Mouse (Mus musculus): ENCODE measurements around the gene Vac14.
"Not testable (repeated sequence)": the region's sequence is repeated elsewhere in the genome, so short reads cannot be mapped to it uniquely, and the experiment has no call there.

Vac14 gene

DNA sequence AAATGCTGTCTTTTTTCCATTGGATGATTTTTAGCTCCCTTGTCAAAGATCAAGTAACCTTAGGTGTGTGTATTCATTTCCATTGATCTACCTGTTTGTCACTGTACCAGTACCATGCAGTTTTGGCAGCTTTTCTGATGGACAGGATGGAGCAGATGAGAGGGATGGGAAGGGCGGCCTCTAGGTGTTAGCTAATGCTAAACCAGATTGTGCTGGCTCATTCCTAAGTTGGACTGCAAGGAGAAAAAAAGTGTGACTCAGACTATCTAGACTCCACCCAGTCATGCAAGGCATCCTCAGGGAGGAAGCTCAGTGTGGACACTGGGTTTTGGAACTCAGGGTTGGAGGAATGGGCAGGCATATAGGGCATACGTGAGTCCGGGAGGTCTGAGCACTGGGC is 30.2 kb downstream of the Vac14 start:
- DNase-seq (ENCODE audit: low spot score) = no peak

DNA sequence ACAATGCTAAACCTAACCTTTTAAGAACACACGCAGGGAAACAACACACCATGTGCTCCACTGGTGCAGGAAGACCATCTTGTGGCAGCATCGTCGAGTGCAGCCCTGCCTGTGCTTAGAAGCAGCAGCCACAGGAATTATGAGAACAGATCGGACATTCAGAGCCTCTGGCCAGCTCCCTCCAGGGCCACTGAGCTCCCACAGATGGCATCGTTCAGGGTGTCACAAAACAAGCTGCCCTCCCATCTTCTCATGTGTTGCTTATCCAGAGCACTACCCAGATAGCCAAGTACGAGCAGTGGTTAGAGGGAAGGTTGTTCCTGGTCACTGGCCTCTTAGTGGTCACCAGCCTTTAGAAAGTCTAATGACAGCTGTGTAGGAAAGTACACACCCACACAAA is 30.9 kb downstream of the Vac14 start:
- no peak for DNase-seq (ENCODE audit: low spot score)

DNA sequence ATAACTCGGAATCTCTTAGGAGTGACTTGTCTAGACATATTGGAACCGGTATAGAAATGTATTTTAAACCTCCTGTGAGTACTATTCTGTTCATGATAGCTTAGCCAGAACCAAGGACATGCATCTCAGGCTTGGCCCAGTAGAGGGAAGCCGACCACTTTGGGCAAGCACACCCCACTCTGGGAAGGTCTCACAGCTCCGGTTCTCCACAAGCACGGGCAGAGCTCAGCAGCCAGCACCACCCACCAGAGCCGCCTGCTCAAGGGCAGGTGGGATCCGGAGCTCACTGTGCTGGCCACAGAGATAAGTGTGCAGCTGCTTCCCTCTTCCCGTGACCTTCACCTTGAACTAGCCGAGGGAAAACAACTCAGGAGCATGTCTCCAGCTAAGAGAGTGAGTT is 32.5 kb downstream of the Vac14 start:
- DNase-seq (ENCODE audit: low spot score) = no peak

DNA sequence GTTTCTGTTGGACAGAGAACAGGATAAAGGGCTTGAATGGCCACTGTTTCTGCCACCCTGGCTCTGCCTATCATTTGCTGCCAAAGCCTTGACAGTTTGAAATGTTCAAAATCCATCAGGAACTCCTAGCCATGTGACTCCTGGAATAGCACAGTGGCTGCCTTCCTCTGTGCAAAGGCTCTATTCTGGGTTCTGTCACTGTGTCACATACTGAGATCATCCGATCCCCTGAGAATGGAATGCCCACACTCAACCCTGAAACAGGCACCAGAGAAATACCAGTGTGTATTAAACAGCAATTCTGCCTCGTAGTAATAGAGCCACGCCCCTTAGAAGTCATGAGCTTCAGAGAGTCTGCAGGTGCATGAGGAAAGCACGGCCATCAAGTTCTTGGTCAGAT is 33.5 kb downstream of the Vac14 start:
- no peak for DNase-seq (ENCODE audit: low spot score)

DNA sequence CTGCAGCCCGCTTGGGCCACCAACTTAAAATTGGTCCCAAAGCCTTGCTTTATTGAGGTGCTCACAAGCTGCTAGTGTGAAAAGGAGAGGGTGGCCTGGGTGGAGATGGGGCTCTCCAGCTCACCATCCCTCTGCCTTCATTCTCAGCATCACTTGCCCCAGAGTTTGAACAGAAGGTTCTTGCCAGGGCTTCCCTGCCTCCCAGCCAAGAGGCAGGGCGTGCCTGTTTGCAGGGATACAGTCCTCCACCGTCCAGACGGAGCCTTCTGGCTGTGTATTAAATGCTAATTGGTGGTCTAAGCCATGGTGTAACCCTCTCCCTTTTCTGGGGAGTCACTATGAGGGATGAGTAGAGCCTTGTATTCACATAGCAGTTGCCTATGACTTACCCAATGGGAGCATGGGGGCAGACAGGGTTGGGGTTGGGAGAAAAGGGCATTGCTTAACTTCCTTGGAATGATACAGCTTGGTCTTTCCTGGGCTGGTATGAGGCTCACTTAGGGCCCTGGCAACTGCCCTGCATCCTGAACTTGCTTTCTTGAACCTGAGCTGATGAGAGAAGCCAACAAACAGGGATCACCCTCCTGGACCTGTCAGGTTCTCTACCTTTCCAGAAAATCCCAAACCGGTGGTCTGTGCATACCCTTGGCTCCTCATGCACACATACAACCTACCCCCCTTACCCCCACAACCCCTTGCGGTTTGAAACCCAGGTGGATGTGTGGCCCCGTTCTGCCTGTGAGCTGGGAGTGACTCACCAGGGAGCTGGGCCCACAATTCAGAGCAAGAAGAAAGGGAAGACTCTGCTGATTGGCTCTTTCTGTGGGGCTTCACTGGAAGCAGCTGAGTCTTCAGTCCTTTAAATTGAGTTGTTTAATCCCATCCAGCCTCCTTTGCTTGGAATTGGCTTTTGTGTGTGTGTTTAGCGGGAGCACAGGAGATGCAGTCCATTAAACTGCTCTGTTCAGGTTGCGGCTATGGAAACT is 36.0 kb downstream of the Vac14 start:
- no peak for DNase-seq (ENCODE audit: low spot score)

DNA sequence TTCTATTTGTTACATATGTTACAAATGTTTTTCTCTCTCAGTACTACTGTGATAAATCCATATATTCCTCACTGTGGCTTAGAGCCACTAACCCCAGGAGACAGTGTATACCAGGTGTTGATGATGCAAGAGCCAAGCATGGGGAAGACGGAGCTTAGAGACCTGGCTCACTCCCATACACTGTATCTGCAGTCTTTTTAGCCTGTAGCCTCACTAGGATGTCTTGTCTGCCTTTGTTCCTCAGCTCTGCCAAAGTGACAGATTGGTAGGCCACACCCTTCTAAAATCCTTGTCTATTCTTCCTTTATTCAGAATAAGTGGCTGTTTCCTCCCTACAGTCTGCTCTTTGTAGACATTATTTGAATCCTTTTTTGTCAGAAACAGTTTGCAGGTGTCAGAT is 37.4 kb downstream of the Vac14 start:
- no peak for DNase-seq (ENCODE audit: low spot score)

DNA sequence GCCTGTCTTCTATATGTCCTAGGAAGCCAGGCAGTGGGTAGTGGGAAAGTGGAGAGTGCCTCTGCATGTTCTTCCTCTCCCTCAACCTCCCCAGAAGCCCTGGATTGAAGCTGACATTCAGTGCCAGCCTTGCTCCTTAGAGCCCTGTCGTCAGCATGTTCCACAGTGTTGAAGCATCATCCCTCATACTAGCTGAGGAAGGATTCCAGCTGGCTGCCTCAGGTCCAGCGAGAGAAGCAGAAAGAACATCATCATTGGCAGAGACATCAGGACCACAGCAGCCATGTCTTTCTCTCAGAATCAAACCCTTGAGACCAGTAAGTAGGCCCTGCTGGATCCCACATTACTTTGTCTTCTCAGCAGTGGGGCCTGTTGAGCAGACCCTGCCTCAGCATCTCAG is 39.3 kb downstream of the Vac14 start:
- no peak for DNase-seq (ENCODE audit: low spot score)

DNA sequence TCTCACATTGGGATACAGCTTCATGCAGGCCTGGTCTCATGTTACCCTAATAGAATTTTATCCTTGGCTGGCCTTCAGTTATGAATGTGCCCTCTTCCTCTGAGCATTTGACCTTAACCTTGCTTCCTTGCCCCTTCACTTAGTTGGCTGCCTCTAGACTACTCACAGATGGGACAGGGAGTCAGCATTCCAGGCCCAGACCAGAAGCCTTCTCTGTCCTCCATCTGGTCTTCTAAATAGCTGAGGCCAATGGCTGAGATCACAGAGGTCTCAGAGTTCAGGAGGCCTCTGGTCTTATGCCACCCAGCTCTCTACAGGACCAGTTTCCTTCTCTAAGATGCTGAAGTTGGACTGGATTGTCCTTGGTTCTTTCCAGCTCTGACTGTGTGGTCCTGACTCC is 41.7 kb downstream of the Vac14 start:
- DNase-seq (ENCODE audit: low spot score) = no peak

DNA sequence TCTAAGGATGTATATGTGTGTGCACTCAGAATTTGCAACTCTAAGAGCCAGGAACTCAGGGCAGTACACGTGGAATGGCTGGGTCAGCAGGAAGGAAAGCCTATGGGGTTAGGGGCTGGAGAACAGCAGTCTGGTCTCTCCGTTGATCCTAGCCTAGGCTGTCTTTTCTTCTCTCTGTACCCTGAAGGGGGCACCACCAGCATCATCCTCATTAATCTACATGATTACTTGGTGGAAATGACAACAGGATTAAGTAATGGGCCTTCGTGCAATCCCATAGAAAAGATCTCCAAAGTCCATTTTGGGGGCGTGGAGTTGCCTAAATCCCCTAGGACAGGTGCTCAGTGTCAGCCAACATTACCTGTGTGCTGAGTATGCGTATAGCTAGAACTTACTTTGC is 44.2 kb downstream of the Vac14 start:
- no peak for DNase-seq (ENCODE audit: low spot score)

DNA sequence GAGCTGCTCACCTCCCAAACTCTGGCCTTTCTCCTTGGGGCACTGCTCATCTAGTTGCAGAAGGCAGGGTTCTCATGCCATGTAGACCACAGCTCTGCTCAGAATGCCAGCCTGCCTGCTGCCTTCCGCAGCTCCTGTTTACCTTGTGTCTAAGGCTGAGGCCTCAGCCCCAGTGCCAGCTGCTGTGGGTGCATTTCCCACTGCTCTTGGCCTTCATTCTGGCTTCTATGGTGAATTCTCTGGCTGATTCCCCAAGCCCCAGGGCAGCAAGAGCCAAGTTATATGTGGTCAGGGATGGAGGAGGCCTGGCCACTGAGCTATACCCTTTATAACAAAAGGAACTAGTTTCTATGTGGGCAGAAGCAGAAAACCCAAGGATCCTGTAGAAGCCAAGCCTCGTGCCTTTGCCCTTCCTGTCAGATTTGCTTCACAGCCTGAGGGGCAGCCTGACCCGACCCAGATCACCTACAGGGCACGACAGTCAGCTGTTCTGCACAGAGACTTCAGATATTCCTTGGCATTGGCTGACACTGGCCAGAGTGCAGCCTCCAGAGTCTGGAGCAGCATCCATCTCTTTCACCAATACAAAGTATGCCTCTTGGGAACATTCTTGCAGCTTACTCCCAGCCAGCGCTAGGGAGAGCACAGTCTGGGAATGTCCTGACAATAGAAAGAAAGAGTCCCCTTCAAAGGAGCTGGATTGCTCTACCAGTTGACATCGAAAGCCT is 44.8 kb downstream of the Vac14 start:
- no peak for DNase-seq (ENCODE audit: low spot score)

DNA sequence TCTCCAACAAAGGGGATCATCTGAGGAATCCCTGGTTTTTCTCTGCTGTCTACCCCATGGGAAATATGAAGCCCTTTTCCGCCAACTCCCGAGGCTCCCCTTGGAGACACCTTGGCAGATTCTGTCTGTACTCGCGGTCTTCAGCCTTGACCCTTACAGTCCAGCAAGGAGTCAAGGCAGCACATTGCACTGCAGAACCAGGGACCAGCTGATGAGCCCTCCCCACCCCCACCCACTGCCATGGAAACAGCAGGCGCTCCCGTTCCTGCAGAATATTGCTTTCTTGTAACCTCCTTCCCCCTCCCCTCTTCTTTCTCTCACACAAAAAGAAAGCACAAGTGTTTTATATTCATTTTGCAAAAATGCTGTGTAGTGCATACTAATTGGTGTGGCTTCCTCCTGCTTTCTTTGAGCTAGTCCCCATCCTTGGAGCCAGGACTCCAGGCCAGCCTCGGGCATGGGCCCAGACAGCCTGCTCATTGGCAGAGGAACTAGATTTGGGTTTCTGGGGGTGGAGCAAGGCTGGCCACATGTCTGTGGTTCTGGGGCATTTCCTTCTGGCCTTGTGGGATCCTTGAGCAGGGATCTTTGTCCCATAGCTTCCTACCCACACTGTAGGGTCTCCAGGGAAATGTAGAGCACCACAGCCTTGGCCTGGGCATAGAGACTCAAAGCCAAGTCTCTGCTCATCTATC is 46.0 kb downstream of the Vac14 start:
- no peak for DNase-seq (ENCODE audit: low spot score)

DNA sequence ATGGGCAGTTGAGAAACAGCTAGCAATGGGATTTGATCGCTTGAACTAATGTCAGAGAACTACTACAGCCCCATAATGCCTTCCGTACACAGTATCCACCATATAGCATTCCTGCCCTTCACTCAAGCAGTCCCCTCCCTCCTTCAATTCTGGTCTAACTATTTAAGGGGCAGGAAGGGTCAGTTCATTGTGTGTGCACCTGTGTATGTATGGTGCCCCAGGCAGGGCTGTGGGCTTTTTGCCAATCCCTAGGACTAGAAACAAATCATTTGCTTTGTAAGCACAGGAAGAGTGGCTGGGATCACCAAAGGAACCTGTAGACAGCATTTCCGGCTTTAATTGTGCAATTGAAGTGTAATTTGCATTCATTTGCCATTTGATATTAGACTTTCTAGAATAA is 46.6 kb downstream of the Vac14 start:
- no peak for DNase-seq (ENCODE audit: low spot score)

DNA sequence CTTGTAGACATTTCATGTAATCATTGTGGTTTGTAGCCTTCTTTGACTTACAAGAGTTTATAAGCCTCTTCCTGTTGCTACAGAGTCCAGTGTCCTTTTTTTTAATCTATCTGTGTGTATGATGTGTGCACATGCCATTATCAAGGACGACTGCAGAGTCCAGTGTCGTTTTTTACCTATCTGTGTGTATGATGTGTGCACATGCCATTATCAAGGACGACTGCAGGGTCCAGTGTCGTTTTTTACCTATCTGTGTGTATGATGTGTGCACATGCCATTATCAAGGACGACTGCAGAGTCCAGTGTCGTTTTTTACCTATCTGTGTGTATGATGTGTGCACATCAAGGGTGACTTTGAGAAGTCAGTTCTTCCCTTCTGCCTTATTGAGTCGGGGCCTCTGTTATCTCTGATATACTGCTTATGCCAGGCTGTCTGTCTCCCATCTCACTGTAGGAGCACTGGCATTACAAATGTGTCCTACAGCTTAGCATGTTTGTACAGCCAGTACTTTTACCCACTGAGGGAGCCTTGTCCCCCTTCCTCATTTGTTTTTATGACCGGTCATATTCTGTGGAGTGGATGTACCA is 49.3 kb downstream of the Vac14 start:
- DNase-seq (ENCODE audit: low spot score) = not testable (repeated sequence)

DNA sequence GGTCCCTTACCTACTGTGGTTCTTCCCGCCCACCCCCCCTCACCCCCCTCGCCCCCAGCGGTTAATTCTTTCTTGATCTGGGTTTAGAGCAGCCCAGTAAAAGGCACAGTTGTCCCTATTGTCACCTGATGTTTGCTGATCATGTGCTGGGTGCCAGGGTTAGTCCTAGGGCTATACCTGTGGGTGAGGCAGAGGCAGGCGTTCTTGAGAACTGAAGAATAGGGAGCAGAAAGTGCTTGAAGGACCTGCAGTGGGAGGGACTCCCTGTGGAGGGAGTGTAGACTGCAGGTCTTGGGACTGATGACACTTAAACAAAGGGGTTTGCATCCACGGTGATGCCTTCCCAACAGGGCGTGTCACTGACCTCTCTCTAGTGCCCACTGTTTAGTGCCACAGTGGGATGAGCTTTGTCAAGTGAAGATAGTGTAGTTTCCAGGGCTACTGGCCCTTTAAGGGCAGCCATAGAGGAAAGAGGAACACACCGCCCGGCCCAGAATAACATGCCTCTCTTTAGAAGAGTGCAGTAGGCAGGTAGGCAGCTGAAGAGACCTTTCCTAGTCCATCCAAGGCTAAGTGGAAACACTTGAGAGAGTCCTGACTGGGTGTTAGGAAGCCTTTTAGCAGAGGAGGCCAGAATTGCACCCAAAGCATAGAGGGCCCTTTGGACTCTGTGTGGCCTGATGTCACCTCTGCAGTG is 51.7 kb downstream of the Vac14 start:
- DNase-seq (ENCODE audit: low spot score) = no peak

DNA sequence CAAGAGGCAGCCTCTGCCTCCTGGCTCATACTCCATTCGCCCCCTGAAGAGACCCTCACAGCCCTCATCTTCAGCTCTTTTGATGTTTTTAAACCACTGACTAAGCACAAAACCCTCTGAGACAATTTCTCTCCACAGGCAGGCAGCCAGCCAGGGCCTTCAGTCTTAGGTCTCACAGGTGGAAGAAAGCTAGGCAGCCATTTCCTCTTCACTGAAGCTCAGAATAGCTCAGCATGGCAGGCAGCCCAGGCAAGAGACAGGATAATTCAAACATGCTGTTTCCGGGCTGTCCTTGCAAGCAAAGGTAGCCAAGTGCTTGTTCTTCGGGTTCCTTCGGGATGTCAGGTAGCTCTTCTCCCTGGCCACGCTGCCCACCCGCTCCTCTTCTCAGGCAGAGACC is 52.9 kb downstream of the Vac14 start:
- no peak for DNase-seq (ENCODE audit: low spot score)

DNA sequence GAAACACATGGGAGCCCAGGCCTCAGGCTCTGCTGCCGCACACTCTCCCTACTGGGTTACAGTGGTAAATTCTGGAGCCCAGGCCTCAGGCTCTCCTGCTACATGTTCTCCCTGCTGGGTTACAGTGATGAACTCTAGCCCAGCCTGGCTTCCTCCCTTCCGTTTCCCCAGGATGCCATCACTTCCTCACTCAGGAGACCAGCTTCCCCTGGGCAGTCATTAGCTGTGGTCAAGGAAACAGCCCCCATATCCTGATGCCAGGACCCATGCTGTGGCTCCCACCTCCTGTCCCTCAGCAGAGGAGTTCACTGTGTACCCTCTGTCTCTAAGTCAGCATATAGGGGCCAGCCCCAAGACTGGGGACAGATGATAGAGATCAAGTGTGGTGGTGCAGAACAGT is 53.7 kb downstream of the Vac14 start:
- no peak for DNase-seq (ENCODE audit: low spot score)

DNA sequence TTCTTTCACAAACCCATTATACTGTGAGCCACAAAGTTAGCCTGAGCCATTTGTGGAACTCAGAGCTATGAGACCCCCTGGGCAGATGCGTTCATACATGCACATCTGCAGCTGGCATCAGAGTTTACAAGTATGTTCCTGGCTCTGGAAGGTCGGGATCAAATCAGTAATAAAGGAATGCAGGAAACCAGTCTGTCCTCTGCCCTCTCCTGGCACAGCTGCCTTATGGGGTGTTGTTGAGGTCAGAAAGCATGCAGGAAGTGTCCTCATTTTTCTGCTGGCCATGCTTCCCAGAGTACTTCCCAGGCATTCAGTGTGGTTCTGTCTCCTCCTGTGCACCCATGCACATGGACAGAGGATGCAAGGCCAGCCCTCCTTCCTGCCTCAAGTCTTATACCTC is 54.8 kb downstream of the Vac14 start:
- no peak for DNase-seq (ENCODE audit: low spot score)

DNA sequence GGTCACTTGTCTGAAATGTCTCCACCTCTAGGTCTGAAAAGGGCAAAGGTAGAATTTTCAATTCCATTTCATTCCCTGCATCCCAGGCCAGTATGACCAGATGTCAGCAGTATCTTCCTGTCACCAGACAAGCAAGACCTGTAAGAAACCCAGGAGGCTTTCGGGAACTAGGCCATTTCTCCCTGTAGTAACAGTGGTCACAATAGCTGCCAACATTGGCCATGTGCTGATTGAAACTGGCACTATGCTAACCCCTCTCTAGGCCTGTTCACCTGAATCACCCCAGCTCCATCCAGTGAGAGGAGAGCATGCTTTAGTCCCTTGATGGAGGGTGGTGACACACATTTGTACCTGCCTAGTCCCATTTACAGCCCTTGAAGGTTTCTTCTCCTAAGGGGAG is 56.2 kb downstream of the Vac14 start:
- DNase-seq (ENCODE audit: low spot score) = no peak

DNA sequence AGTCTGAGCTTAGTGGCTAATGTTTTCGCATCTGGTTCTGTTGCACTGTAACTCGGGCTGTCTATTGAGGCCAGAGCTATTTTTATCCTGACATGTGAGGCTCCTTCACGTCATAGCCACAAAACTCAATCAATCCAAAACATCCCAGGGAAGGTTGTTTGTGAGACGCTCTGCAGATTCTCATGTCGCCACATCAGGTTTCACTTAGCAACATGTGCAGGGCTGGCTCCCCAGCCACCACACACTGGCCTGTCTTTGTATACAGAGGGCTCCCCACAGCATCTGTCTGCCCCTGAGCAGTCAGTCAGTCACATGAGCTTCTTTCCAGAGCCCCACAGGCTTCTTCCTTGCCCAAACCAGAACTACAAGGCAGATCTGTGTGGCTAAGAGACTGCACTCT is 58.3 kb downstream of the Vac14 start:
- no peak for DNase-seq (ENCODE audit: low spot score)

DNA sequence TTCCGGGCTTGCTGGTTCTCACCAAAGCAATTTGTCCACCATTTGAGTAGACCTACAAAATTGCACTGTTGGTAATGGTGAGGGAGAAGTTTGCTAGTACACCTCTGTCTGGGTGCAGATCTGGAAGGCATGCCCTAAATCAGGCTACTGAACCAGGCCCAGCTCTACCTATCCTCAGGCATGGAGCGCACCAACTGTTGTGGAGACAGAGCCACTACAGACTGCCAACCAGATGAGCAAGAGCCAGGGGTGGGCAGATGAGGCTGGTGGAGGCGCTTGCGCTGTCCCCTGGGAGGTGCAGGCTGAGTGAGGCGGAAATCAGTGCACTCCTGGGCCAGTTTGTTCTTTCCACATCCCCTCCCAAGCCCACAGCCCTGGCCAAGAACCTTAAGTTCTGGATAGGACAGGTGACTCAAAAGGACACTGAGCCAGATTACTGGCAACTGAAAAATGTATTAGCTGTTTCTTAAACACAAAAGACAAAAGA is 58.8 kb downstream of the Vac14 start:
- DNase-seq (ENCODE audit: low spot score) = no peak

DNA sequence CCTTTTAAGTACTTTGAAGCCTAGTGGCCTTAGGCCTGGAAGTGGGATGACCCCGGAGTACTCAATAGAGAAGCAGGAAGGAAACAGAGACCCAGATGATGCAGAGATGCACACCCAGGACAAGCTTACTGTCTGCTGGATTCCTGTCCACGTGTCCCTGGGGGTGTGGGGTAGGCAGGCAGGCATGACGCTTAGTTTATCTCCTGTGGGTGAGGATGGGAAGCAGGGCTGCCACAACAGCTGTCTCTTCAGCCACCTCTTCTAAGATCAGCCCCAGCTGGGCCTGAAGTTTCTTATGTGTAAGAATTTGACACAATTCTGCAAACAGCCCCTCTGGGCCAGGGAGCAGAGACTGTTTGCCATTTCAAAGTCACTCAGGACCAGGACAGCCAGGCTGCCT is 60.6 kb downstream of the Vac14 start:
- no peak for DNase-seq (ENCODE audit: low spot score)

DNA sequence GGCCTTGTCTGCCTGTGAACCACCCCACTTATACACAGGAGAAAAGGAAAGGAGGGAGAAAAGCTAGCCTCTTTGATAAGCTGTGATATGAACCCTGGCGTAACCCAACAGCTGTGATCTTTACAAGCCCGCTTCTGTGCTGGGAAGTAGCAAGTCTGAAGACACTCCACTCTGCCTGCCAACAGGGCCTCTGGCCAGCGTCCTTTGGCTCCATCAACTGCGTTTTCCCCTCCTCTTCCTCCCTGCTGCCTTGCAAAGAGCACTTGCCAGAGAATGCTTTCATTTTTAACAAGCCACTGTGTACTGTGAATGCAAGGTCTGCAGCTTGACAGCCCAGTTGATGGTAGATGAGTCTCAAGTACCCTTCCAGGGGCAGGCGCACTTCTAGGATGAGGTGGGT is 69.3 kb downstream of the Vac14 start:
- no peak for DNase-seq (ENCODE audit: low spot score)

All from T-cell, adult 2 months (primary cell).